In genomic region chr6:85339273-85339901, GRCm38 (mm10) we compare ENCODE assay signal across 8 mouse cellular contexts. TPM values are rescaled to one million over a fixed set of nuclear protein-coding genes. Genes with fewer than 3 reads are reported as not detected.
DNase-seq lines count a peak whose midpoint lies in the region; ATAC-seq and TF ChIP-seq lines count a peak whose summit lies in the region.

No protein-coding gene starts in this region.

- WGBS in heart, adult 2 months: 71% methylated on average over 1 of the region's 1 CpGs
- 78% methylated on average over 1 of the region's 1 CpGs for WGBS in heart, embryonic 11.5 days (ENCODE audit: insufficient replicate concordance)
- WGBS in lung, embryonic 16.5 days: 56% methylated on average over 1 of the region's 1 CpGs

- no peak overlapping the region for H3ac ChIP-seq in C2C12 (ENCODE audit: control insufficient read depth, insufficient read length, low read depth)

- H3K36me3 ChIP-seq in heart, adult 2 months (ENCODE audit: control insufficient read depth, insufficient read depth, low read length): no peaks in the 10 kb centered on the region
- peaks cover 6% of the 10 kb centered on the region; the same call in 1 of the 2 replicates for H3K36me3 ChIP-seq in heart, embryonic 11.5 days (ENCODE audit: control insufficient read depth, insufficient read depth, low read length)
- peaks cover 5% of the 10 kb centered on the region for H3K36me3 ChIP-seq in C2C12 (ENCODE audit: control insufficient read depth, insufficient read depth)
- no peaks in the 10 kb centered on the region for H3K36me3 ChIP-seq in lung, embryonic 16.5 days (ENCODE audit: control insufficient read depth, insufficient read depth, low read length)

- H3K4me1 ChIP-seq in heart, adult 2 months (ENCODE audit: control insufficient read depth, insufficient read depth, low read length): peaks cover 7% of the 10 kb centered on the region
- no peaks in the 10 kb centered on the region for H3K4me1 ChIP-seq in heart, embryonic 11.5 days (ENCODE audit: control insufficient read depth, insufficient read depth, low read length)
- no peaks in the 10 kb centered on the region for H3K4me1 ChIP-seq in lung, embryonic 16.5 days (replicated peaks; ENCODE audit: control insufficient read depth, insufficient read depth, low read length)

- no peak for TF ChIP-seq EP300 in heart, adult 2 months (IDR thresholded peaks at IDR 0.05; ENCODE audit: insufficient read depth, low read depth, low read length)

- no peaks in the 10 kb centered on the region for H3K27me3 ChIP-seq in heart, adult 2 months (ENCODE audit: control insufficient read depth, insufficient read depth, low read length)
- peaks cover 17% of the 10 kb centered on the region for H3K27me3 ChIP-seq in heart, embryonic 11.5 days (ENCODE audit: control insufficient read depth, insufficient read depth, low read length)
- H3K27me3 ChIP-seq in C2C12 (ENCODE audit: control insufficient read depth, insufficient read depth, insufficient read length): no peaks in the 10 kb centered on the region
- H3K27me3 ChIP-seq in lung, embryonic 16.5 days (ENCODE audit: control insufficient read depth, insufficient read depth, low read depth, low read length): no peaks in the 10 kb centered on the region

- no peak for ATAC-seq in heart, embryonic 11.5 days (replicated peaks; ENCODE audit: insufficient number of reproducible peaks, low FRiP score, low TSS enrichment)
- ATAC-seq in inflammation-experienced regulatory T-cells, adult 6 months: peak; percentile 68
- peak; percentile 26; the same call in 1 of the 2 replicates for ATAC-seq in lung, embryonic 16.5 days (ENCODE audit: low read depth)

- no peaks in the 10 kb centered on the region for H3K79me3 ChIP-seq in C2C12 (ENCODE audit: low read depth)

- H3K4me3 ChIP-seq in heart, adult 2 months: no peak overlapping the region
- H3K4me3 ChIP-seq in heart, embryonic 11.5 days (ENCODE audit: low read depth, low read length): no peak overlapping the region
- no peak overlapping the region for H3K4me3 ChIP-seq in C2C12 (ENCODE audit: insufficient read depth, poor library complexity, severe bottlenecking)
- no peak overlapping the region for H3K4me3 ChIP-seq in lung, embryonic 16.5 days (ENCODE audit: low read length)

- no peaks in the 10 kb centered on the region; the same call in 1 of the 2 replicates for H3K79me2 ChIP-seq in heart, adult 2 months (replicated peaks; ENCODE audit: control insufficient read depth, insufficient read depth, low read length)
- H3K79me2 ChIP-seq in C2C12 (ENCODE audit: control insufficient read depth, insufficient read depth): no peaks in the 10 kb centered on the region

- H3K4me2 ChIP-seq in heart, embryonic 11.5 days: no peak overlapping the region
- H3K4me2 ChIP-seq in lung, embryonic 16.5 days (ENCODE audit: low read depth, low read length): no peak overlapping the region

- DNase-seq in heart, adult 2 months: peak; percentile 46 to 62
- DNase-seq in brain, adult 2 months (ENCODE audit: low read depth, low spot score): peak; percentile 86
- peak; percentile 26 to 72 for DNase-seq in spleen, postnatal 10 days (ENCODE audit: low spot score in 2 of 2)
- DNase-seq in frontal cortex, postnatal 10 days (ENCODE audit: low spot score in 2 of 2): no peak

- intact Hi-C loops in heart, adult 2 months (cut with DNase I): no loop called here

- no peak overlapping the region for H3K9ac ChIP-seq in heart, adult 2 months (ENCODE audit: low read depth, low read length)
- H3K9ac ChIP-seq in heart, embryonic 11.5 days (ENCODE audit: low read depth, low read length): no peak overlapping the region
- H3K9ac ChIP-seq in lung, embryonic 16.5 days (ENCODE audit: low read length): no peak overlapping the region

- H3K27ac ChIP-seq in heart, adult 2 months: no peak overlapping the region
- H3K27ac ChIP-seq in heart, embryonic 11.5 days (ENCODE audit: low read depth, low read length): no peak overlapping the region
- H3K27ac ChIP-seq in lung, embryonic 16.5 days (ENCODE audit: low read length): no peak overlapping the region

- TF ChIP-seq CTCF in heart, adult 2 months (IDR thresholded peaks at IDR 0.05): peak; percentile 76
- TF ChIP-seq CTCF in C2C12 (IDR thresholded peaks at IDR 0.05; ENCODE audit: control insufficient read depth, insufficient read depth, insufficient read length): peak; percentile 81

- H3K9me3 ChIP-seq in heart, embryonic 11.5 days (replicated peaks; ENCODE audit: control insufficient read depth, low read length): no peaks in the 10 kb centered on the region
- no peaks in the 10 kb centered on the region for H3K9me3 ChIP-seq in lung, embryonic 16.5 days (ENCODE audit: control insufficient read depth, low read length)

- no peak for TF ChIP-seq POLR2A in heart, adult 2 months (IDR thresholded peaks at IDR 0.05; ENCODE audit: insufficient read depth, low read depth, low read length)

TF ChIP-seq in C2C12, 6 proteins besides CTCF, POLR2A, EP300 and RAD21:
- no peak for TF ChIP-seq USF1 (IDR thresholded peaks at IDR 0.05; ENCODE audit: low read depth)
- TF ChIP-seq FOSL1 (IDR thresholded peaks at IDR 0.05; ENCODE audit: insufficient read depth, low read length, poor library complexity, severe bottlenecking): no peak
- no peak for TF ChIP-seq MAX (IDR thresholded peaks at IDR 0.05)
- no peak for TF ChIP-seq CEBPB (IDR thresholded peaks at IDR 0.05; ENCODE audit: low read depth)
- TF ChIP-seq MYOD1 (IDR thresholded peaks at IDR 0.05; ENCODE audit: control insufficient read depth, insufficient read length, low read depth): no peak
- TF ChIP-seq MYOG (IDR thresholded peaks at IDR 0.05; ENCODE audit: control insufficient read depth, extremely low read depth, insufficient read length): no peak
TF ChIP-seq in C2C12: peak in this region for 0.

RNA-seq across cellular contexts. Expression of gene Sfxn5, which starts 6.2 kb away (rescaled TPM):
- total RNA-seq in heart, adult 2 months (2021): 1 to 10 TPM; 4.2 to 5.3 TPM
- 4.9 and 5.9 TPM in 2 replicates for polyA plus RNA-seq in heart, adult 2 months (2012; rRNA removed)
- polyA plus RNA-seq in heart, embryonic 11.5 days (2014; fragmentation: Nextera tagmentation; extraction: Ambion mirVana): 3.6 and 5.6 TPM in 2 replicates
- polyA plus RNA-seq in C2C12 (2012; fragmentation: generic; extraction: Trizol): 2.2 TPM
- 1 to 10 TPM; 1.4 to 3.3 (median 2.1) TPM for polyA plus RNA-seq in inflammation-experienced regulatory T-cells, adult 6 months (2017; shearing (Covaris generic))
- polyA plus RNA-seq in lung, embryonic 16.5 days (2015; fragmentation: Nextera tagmentation; extraction: Ambion mirVana): 7.0 and 7.8 TPM in 2 replicates

RNA-seq across cellular contexts. Expression of gene Rab11fip5, which starts 35.0 kb away (rescaled TPM):
- total RNA-seq in heart, adult 2 months (2021): 10 to 100 TPM; 59.3 to 73.9 TPM
- 41.6 and 55.0 TPM in 2 replicates for polyA plus RNA-seq in heart, adult 2 months (2012; rRNA removed)
- 16.1 and 17.5 TPM in 2 replicates for polyA plus RNA-seq in heart, embryonic 11.5 days (2014; fragmentation: Nextera tagmentation; extraction: Ambion mirVana)
- 6.6 TPM for polyA plus RNA-seq in C2C12 (2012; fragmentation: generic; extraction: Trizol)
- polyA plus RNA-seq in inflammation-experienced regulatory T-cells, adult 6 months (2017; shearing (Covaris generic)): under 1 TPM; 0.50 to 0.67 (median 0.66) TPM
- 12.0 and 12.2 TPM in 2 replicates for polyA plus RNA-seq in lung, embryonic 16.5 days (2015; fragmentation: Nextera tagmentation; extraction: Ambion mirVana)

Comparison
In these comparisons a context has a peak if more than half of its experiments do, and no peak if none do; other contexts are left out.
1. DNase-seq: peak in heart, adult 2 months (2 of 2), brain, adult 2 months (single experiment) and spleen, postnatal 10 days (2 of 2); none in frontal cortex, postnatal 10 days (0 of 2).